Mouse (Mus musculus) heart, postnatal 0 days (tissue): ENCODE results near the gene Adrb1.

ENCODE experiments used
- CTCF ChIP-seq: IDR thresholded peaks from 2 replicates; pipeline ENCODE4 v1.5.1; 2016; ENCODE audit warnings: antibody characterized with exemption, control low read depth, low read depth
- EP300 ChIP-seq: IDR thresholded peaks from 2 replicates; pipeline ENCODE4 v1.6.1; 2016; ENCODE audit warnings: antibody characterized with exemption, low read depth

DNA sequence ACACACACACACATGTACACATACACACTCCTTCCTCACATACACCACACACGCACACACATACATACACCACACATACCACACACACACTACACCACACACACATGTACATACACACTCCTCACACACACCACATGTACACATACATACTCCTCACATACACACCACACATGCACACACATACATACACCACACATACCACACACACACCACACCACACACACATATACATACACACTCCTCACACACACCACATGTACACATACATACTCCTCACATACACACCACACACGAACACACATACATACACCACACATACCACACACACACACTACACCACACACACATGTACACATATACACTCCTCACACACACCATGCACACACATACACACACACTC, 36.3 kb downstream of the Adrb1 start:
- TF ChIP-seq EP300 = no peak
- TF ChIP-seq CTCF = no peak
